Mouse (Mus musculus) heart, adult 2 months (tissue): ENCODE results near the gene Crygb. TPM values are rescaled to one million over a fixed set of nuclear protein-coding genes. Genes with fewer than 3 reads are reported as not detected.

ENCODE experiments used
- DNase-seq, 2 experiments: peaks; one replicate each; pipeline ENCODE4 v3.0.0; 2021
- H3K27ac ChIP-seq: fragments of 200-600 bp; 2 replicates; pipeline ENCODE4 v1.8.1; 2022
- H3K27me3 ChIP-seq: fragments of 200-500 bp; 2 replicates; pipeline ENCODE4 v1.6.1; 2012; ENCODE audit warnings: mild to moderate bottlenecking, low read length, inconsistent platforms, mixed read lengths; ENCODE audit not compliant: control insufficient read depth, insufficient read depth
- H3K36me3 ChIP-seq: fragments of 200-500 bp; 2 replicates; pipeline ENCODE4 v1.6.1; 2012; ENCODE audit warnings: low read length, inconsistent platforms; ENCODE audit not compliant: control insufficient read depth, insufficient read depth
- H3K4me1 ChIP-seq: fragments of 200-500 bp; 2 replicates; pipeline ENCODE4 v1.6.1; 2011; ENCODE audit warnings: low read length; ENCODE audit not compliant: control insufficient read depth, insufficient read depth
- H3K4me3 ChIP-seq: fragments of 200-600 bp; 2 replicates; pipeline ENCODE4 v1.8.1; 2022
- H3K79me2 ChIP-seq: fragments of 200-500 bp; replicated peaks from 2 replicates; pipeline ENCODE4 v1.6.1; 2012; ENCODE audit warnings: mild to moderate bottlenecking, inconsistent platforms, low read length, moderate library complexity, mixed read lengths; ENCODE audit not compliant: control insufficient read depth, insufficient read depth
- H3K9ac ChIP-seq: fragments of 200-500 bp; 2 replicates; pipeline ENCODE4 v1.6.1; 2012; ENCODE audit warnings: low read depth, mild to moderate bottlenecking, control low read depth, inconsistent platforms, low read length, mixed read lengths
- CTCF ChIP-seq: fragments of 200-600 bp; IDR thresholded peaks from 2 replicates; pipeline ENCODE4 v1.8.1; 2022; ENCODE audit warnings: antibody characterized with exemption, mild to moderate bottlenecking, moderate library complexity
- EP300 ChIP-seq: fragments of 200-500 bp; IDR thresholded peaks from 2 replicates; pipeline ENCODE4 v1.6.1; 2011; ENCODE audit warnings: low read depth, low read length, control low read depth; ENCODE audit not compliant: insufficient read depth
- POLR2A ChIP-seq: fragments of 200-500 bp; IDR thresholded peaks from 2 replicates; pipeline ENCODE4 v1.6.1; 2011; ENCODE audit warnings: mild to moderate bottlenecking, low read depth, low read length, control low read depth; ENCODE audit not compliant: insufficient read depth
- WGBS: fragments of 180-500 bp; shearing (Covaris S2); methylation state at CpG from one replicate; pipeline ENCODE4 v1.1.7; 2018; 5-methylcytosine and 5-hydroxymethylcytosine counted together
- intact Hi-C: fragments of 180-260 bp; cut with DNase I; formaldehyde crosslinking; loops from one replicate; pipeline ENCODE4 v1.15.1; 2025
- polyA plus RNA-seq: library from polyadenylated mRNA; depleted of rRNA; stranded (reverse); fragments of >200 nt; gene quantifications from 2 replicates; pipeline ENCODE4 v1.2.3, GENCODE M21; 2012; rRNA removed
- total RNA-seq, 2 experiments: library from RNA; stranded (reverse); gene quantifications; 2 replicates each; pipeline ENCODE4 v1.2.3; 2021

Gene Crygb
- total and polyA plus RNA-seq, 3 experiments = not detected

DNA sequence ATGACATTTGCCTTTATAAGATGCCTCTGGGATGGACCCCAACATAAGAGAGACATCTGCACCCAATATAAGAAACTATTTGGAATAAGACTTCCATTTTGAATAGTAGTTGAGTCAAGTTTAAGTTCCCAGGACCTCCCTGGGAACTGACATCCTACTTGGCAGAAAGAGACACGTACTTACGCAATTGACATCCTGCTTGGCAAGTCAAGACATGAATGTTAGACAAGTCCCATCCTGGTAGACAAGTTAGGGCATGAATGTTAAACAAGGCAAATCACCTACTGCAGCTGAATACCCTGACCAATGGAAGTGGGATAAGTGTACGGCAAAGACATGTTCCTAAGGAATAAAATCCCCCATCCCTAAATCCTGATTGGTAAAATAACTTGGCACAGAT lies 40.3 kb downstream of the Crygb start:
- H3K27me3 ChIP-seq = no peaks in the 10 kb centered on the region
- no peaks in the 10 kb centered on the region for H3K36me3 ChIP-seq
- 83% methylated on average over 3 of the region's 3 CpGs for WGBS
- no peaks in the 10 kb centered on the region for H3K79me2 ChIP-seq
- TF ChIP-seq EP300 = no peak
- TF ChIP-seq POLR2A = no peak
- TF ChIP-seq CTCF = no peak
- peaks cover 1% of the 10 kb centered on the region; the same call in 1 of the 2 replicates for H3K4me1 ChIP-seq
- intact Hi-C loops = no loop called here
- DNase-seq = no peak
- H3K9ac ChIP-seq = no peak overlapping the region
- no peak overlapping the region for H3K27ac ChIP-seq
- H3K4me3 ChIP-seq = no peak overlapping the region

DNA sequence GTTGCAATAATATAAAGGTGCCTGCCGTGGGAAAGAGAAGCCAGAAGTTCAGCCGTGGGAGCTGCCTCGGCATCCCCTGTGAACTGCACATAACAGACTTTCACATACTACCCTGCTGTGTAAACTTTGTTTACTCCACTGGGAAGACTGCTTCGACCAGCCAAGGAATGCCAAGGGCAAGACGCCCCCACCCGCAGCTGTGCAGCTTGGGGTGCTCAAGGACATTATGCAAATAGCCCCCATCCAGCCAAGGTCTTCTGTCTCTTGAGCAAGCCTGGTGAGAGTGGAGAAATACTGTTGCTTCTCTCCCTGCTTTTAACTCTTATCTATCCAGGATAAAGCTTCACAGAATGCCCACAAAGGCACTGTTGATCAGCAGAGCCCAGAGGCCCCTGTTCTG lies 41.3 kb downstream of the Crygb start:
- WGBS = 74% methylated on average over 6 of the region's 6 CpGs
- no peaks in the 10 kb centered on the region for H3K27me3 ChIP-seq
- no peaks in the 10 kb centered on the region for H3K79me2 ChIP-seq
- no peak overlapping the region for H3K4me3 ChIP-seq
- DNase-seq = no peak
- TF ChIP-seq CTCF (no peak), POLR2A (no peak), EP300 (no peak)
- no peak overlapping the region for H3K9ac ChIP-seq
- H3K4me1 ChIP-seq = no peaks in the 10 kb centered on the region
- intact Hi-C loops = no loop called here
- no peak overlapping the region for H3K27ac ChIP-seq
- no peaks in the 10 kb centered on the region for H3K36me3 ChIP-seq

DNA sequence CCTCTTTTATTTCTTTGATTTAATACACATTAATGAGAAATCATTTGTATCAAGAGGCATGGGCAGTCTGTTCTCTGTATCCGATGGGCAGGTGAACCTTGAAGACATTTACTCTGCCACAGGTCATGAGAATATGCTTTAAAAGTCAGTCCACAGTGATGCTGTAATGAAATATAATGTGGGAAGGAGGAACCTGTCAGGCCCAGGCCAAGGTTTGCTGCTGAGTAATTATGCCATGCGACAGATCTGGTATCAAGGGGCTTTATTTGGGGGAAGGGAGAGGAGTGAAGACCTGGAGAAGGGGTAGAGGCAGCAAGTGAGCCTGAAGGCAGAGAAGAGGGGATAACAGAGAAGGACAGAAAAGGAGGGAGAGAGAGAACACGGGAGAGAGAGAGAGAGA lies 42.4 kb downstream of the Crygb start:
- TF ChIP-seq POLR2A = no peak
- TF ChIP-seq CTCF = no peak
- no peak for TF ChIP-seq EP300
- Histone ChIP-seq H3K36me3 (no peaks in the 10 kb centered on the region), H3K4me1 (no peaks in the 10 kb centered on the region), H3K9ac (no peak overlapping the region), H3K4me3 (no peak overlapping the region), H3K27me3 (no peaks in the 10 kb centered on the region), H3K79me2 (no peaks in the 10 kb centered on the region), H3K27ac (no peak overlapping the region)
- no peak for DNase-seq
- WGBS = 81% methylated on average over 3 of the region's 3 CpGs
- intact Hi-C loops = no loop called here

DNA sequence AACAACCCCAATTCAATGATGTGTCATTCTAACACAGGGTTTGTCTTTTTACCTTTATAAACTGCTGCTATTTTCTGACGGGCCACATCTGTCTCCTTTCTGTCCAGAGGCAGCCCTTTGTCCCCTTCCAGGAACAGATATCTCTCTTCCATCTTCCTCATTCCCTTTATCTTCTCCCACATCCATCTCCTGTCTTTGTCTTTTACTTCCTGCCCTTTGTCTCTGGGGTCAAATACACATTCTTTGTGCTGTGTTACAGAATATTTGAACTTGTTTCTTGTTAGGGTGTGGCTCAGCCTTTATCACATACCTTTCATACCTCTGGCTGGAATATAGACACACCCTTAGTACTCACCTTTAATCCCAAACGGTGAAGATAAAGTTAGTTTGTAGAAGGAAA lies 44.5 kb downstream of the Crygb start:
- intact Hi-C loops = no loop called here
- H3K79me2 ChIP-seq = no peaks in the 10 kb centered on the region
- WGBS = 47% methylated on average over 2 of the region's 2 CpGs
- H3K27ac ChIP-seq = no peak overlapping the region
- no peaks in the 10 kb centered on the region for H3K27me3 ChIP-seq
- H3K36me3 ChIP-seq = no peaks in the 10 kb centered on the region
- H3K9ac ChIP-seq = no peak overlapping the region
- TF ChIP-seq POLR2A (no peak), EP300 (no peak), CTCF (no peak)
- DNase-seq = no peak
- H3K4me1 ChIP-seq = no peaks in the 10 kb centered on the region
- no peak overlapping the region for H3K4me3 ChIP-seq

DNA sequence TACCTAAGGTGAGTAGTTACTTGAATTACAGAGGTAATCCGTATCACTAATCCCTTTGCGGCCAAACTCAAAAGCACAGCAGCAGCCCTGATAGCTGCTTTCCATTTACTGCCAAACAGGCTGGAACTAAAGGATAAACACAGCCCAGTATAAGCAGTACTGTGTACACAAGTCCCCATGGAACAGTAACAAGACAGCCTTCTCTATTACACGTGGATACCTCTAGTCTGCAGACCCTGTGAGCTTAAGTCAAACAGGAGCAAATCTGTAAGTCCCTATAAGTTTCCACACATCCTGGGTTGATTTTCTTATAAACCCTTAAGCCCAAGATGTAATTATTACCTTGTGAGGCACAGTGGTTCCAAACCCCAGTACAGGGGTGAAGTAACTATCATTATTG lies 46.6 kb downstream of the Crygb start:
- H3K9ac ChIP-seq = no peak overlapping the region
- DNase-seq = no peak
- H3K27me3 ChIP-seq = no peaks in the 10 kb centered on the region
- intact Hi-C loops = no loop called here
- H3K79me2 ChIP-seq = no peaks in the 10 kb centered on the region
- TF ChIP-seq EP300 (no peak), CTCF (no peak), POLR2A (no peak)
- H3K4me1 ChIP-seq = no peaks in the 10 kb centered on the region
- H3K36me3 ChIP-seq = no peaks in the 10 kb centered on the region
- WGBS = 51% methylated on average over 3 of the region's 3 CpGs
- no peak overlapping the region for H3K27ac ChIP-seq
- no peak overlapping the region for H3K4me3 ChIP-seq

DNA sequence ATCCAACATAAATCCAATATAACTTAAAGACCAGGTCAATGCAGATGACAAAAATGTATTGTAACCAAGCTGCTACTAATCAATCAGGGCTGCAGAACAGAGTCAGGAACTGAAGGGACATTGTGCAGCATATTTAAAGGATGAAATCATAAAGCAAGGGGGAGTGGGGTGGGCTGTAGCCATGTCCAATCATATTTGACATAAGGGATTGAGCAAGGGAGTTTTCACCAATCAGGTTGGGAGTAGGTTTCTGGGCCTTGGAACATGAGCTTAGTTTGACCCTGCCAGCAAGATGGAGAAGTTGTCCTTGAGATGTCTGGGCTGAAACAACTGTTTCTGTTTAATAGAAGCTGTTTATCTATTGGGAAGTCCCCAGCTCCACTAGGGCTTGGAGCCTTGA lies 49.4 kb downstream of the Crygb start, which contains the start of gene Akr1cl:
Gene Akr1cl, minus strand, starts transcription at position 119 of the 400 bp plus-strand sequence.
- Histone ChIP-seq H3K27ac (no peak within 1 kb of the TSS), H3K79me2 (no peaks in the 10 kb centered on the region), H3K9ac (no peak within 1 kb of the TSS), H3K36me3 (no peaks in the 10 kb centered on the region), H3K4me3 (no peak within 1 kb of the TSS), H3K4me1 (no peaks in the 10 kb centered on the region), H3K27me3 (no peaks in the 10 kb centered on the region)
- intact Hi-C loops = no loop called here
- TF ChIP-seq POLR2A = no peak
- no peak for TF ChIP-seq CTCF
- no peak for TF ChIP-seq EP300
- no peak for DNase-seq

Other genes starting within 250 kb of the Crygb start
- gene Plekhm3, start 125.5 kb downstream of the Crygb start, total RNA-seq = 1 to 10 TPM; 6.8 to 6.9 TPM
- gene Plekhm3, start 125.5 kb downstream of the Crygb start, polyA plus RNA-seq = 3.3 and 4.7 TPM in 2 replicates
- not detected for gene Akr1cl, start 49.5 kb downstream of the Crygb start, total RNA-seq
- gene Akr1cl, start 49.5 kb downstream of the Crygb start, polyA plus RNA-seq = 0.10 and 0.35 TPM in 2 replicates
- gene Cryge, start 31.1 kb downstream of the Crygb start, total RNA-seq = not detected
- gene Cryge, start 31.1 kb downstream of the Crygb start, polyA plus RNA-seq = not detected in 2 replicates
- not detected for gene Crygd, start 18.8 kb downstream of the Crygb start, total RNA-seq
- gene Crygd, start 18.8 kb downstream of the Crygb start, polyA plus RNA-seq = not detected in 2 replicates
- not detected for gene Crygc, start 8.6 kb downstream of the Crygb start, total RNA-seq
- gene Crygc, start 8.6 kb downstream of the Crygb start, polyA plus RNA-seq = not detected in 2 replicates
- gene Cryga, start 21.1 kb upstream of the Crygb start, total RNA-seq = not detected
- not detected in 2 replicates for gene Cryga, start 21.1 kb upstream of the Crygb start, polyA plus RNA-seq
- not detected for gene Gm28845, start 37.3 kb upstream of the Crygb start, total RNA-seq
- not detected in 2 replicates for gene Gm28845, start 37.3 kb upstream of the Crygb start, polyA plus RNA-seq
- not detected for gene D630023F18Rik, start 40.9 kb upstream of the Crygb start, total RNA-seq
- 0.12 TPM in 1 of 2 replicates, not detected in the other for gene D630023F18Rik, start 40.9 kb upstream of the Crygb start, polyA plus RNA-seq
- 10 to 100 TPM; 57.8 to 88.9 TPM for gene Idh1, start 104.2 kb upstream of the Crygb start, total RNA-seq
- 22.1 and 39.9 TPM in 2 replicates for gene Idh1, start 104.2 kb upstream of the Crygb start, polyA plus RNA-seq
- gene Pikfyve, start 104.4 kb upstream of the Crygb start, total RNA-seq = 10 to 100 TPM in 1 of 2 experiments, 1 to 10 TPM in 1; 9.6 to 10.3 TPM
- 2.5 and 4.2 TPM in 2 replicates for gene Pikfyve, start 104.4 kb upstream of the Crygb start, polyA plus RNA-seq
- not detected for gene Pth2r, start 199.8 kb upstream of the Crygb start, total RNA-seq
- not detected in 2 replicates for gene Pth2r, start 199.8 kb upstream of the Crygb start, polyA plus RNA-seq